Mouse (Mus musculus) cerebellum, adult 2 months (tissue): ENCODE results near the gene Tsen34. TPM values are rescaled to one million over a fixed set of nuclear protein-coding genes. Genes with fewer than 3 reads are reported as not detected.

Source experiments
- DNase-seq, 2 experiments: peaks; one replicate each; pipeline ENCODE4 v3.0.0; 2021
- H3K27ac ChIP-seq: fragments of 200-500 bp; 2 replicates; pipeline ENCODE4 v1.5.1; 2012; ENCODE audit warnings: low read length, control low read depth, inconsistent platforms; ENCODE audit not compliant: insufficient read depth
- H3K27me3 ChIP-seq: fragments of 200-500 bp; 2 replicates; pipeline ENCODE4 v1.6.1; 2012; ENCODE audit warnings: inconsistent platforms, mild to moderate bottlenecking, low read length, moderate library complexity; ENCODE audit not compliant: control insufficient read depth, insufficient read depth
- H3K4me1 ChIP-seq: fragments of 200-500 bp; 2 replicates; pipeline ENCODE4 v1.6.1; 2011; ENCODE audit warnings: low read length; ENCODE audit not compliant: control insufficient read depth, insufficient read depth
- H3K4me3 ChIP-seq: fragments of 200-500 bp; replicated peaks from 2 replicates; pipeline ENCODE3; 2011; ENCODE audit warnings: mild to moderate bottlenecking, low read depth, low read length, control low read depth; ENCODE audit not compliant: insufficient read depth
- CTCF ChIP-seq: fragments of 200-500 bp; IDR thresholded peaks from 2 replicates; pipeline ENCODE4 v1.5.1; 2011; ENCODE audit warnings: low read depth, mild to moderate bottlenecking, control low read depth, low read length, moderate library complexity, borderline replicate concordance; ENCODE audit not compliant: insufficient read depth
- POLR2A ChIP-seq: fragments of 200-500 bp; IDR thresholded peaks from 2 replicates; pipeline ENCODE4 v1.6.1; 2011; ENCODE audit warnings: low read length, control low read depth, borderline replicate concordance; ENCODE audit not compliant: insufficient read depth
- WGBS: fragments of 180-500 bp; shearing (Covaris S2); methylation state at CpG from one replicate; pipeline ENCODE4 v1.1.7; 2018; 5-methylcytosine and 5-hydroxymethylcytosine counted together
- polyA plus RNA-seq: library from polyadenylated mRNA; depleted of rRNA; stranded (reverse); fragments of >200 nt; gene quantifications from 2 replicates; pipeline ENCODE4 v1.2.3, GENCODE M21; 2012; rRNA removed

Gene Tsen34
- polyA plus RNA-seq = 112 and 115 TPM in 2 replicates

GRCm38 (mm10) chr7:3692382-3692986, at the start of gene Tsen34:
Gene Tsen34, plus strand, starts transcription at chr7:3692863.
- TF ChIP-seq POLR2A (no peak), CTCF (no peak)
- no peaks in the 10 kb centered on the region for H3K27me3 ChIP-seq
- peak within 1 kb of the TSS; percentile 63 for H3K27ac ChIP-seq
- H3K4me3 ChIP-seq = peak within 1 kb of the TSS; percentile 86
- under 1% methylated on average over 49 of the region's 49 CpGs for WGBS
- H3K4me1 ChIP-seq = no peaks in the 10 kb centered on the region
- no peak for DNase-seq

- WGBS = 71% methylated on average over 5 of the region's 5 CpGs
- H3K4me1 ChIP-seq = peaks cover 10% of the 10 kb centered on the region; the same call in 1 of the 2 replicates
- H3K27ac ChIP-seq = no peak overlapping the region
- no peaks in the 10 kb centered on the region for H3K27me3 ChIP-seq
- no peak for TF ChIP-seq CTCF
- no peak for TF ChIP-seq POLR2A
- H3K4me3 ChIP-seq = no peak overlapping the region
- DNase-seq = no peak
Measured at GRCm38 (mm10) chr7:3643412-3643811, 49.3 kb upstream of the Tsen34 start.

- TF ChIP-seq CTCF = no peak
- no peak for TF ChIP-seq POLR2A
- no peaks in the 10 kb centered on the region for H3K27me3 ChIP-seq
- peaks cover 10% of the 10 kb centered on the region; the same call in 1 of the 2 replicates for H3K4me1 ChIP-seq
- WGBS = 15% methylated on average over 9 of the region's 9 CpGs
- no peak overlapping the region for H3K27ac ChIP-seq
- peak overlapping the region; percentile 45 for H3K4me3 ChIP-seq
- no peak for DNase-seq
Measured at GRCm38 (mm10) chr7:3643843-3644242, 48.8 kb upstream of the Tsen34 start.

- Histone ChIP-seq H3K27ac (no peak overlapping the region), H3K4me3 (peak overlapping the region; percentile 45), H3K4me1 (peaks cover 10% of the 10 kb centered on the region; the same call in 1 of the 2 replicates), H3K27me3 (no peaks in the 10 kb centered on the region)
- TF ChIP-seq POLR2A = peak; percentile 46; the same call in 1 of the 2 replicates
- TF ChIP-seq CTCF = no peak
- no peak for DNase-seq
- 2% methylated on average over 11 of the region's 11 CpGs for WGBS
Measured at GRCm38 (mm10) chr7:3644348-3644671, 48.4 kb upstream of the Tsen34 start.

GRCm38 (mm10) chr7:3644672-3645487, 47.8 kb upstream of the Tsen34 start, which contains the start of gene Cnot3:
Gene Cnot3, plus strand, starts transcription at chr7:3645268.
- DNase-seq = peak; percentile 98 to 100
- Histone ChIP-seq H3K27me3 (no peaks in the 10 kb centered on the region), H3K27ac (peak within 1 kb of the TSS; percentile 84), H3K4me3 (peak within 1 kb of the TSS; percentile 79), H3K4me1 (peaks cover 10% of the 10 kb centered on the region; the same call in 1 of the 2 replicates)
- under 1% methylated on average over 58 of the region's 58 CpGs for WGBS
- TF ChIP-seq CTCF = no peak
- peak; percentile 66; the same call in 1 of the 2 replicates for TF ChIP-seq POLR2A

- Histone ChIP-seq H3K27ac (peak overlapping the region; percentile 84), H3K4me1 (peaks cover 10% of the 10 kb centered on the region; the same call in 1 of the 2 replicates), H3K4me3 (peak overlapping the region; percentile 79), H3K27me3 (no peaks in the 10 kb centered on the region)
- TF ChIP-seq POLR2A (no peak), CTCF (no peak)
- under 1% methylated on average over 53 of the region's 58 CpGs for WGBS
- no peak for DNase-seq
Measured at GRCm38 (mm10) chr7:3645488-3646025, 47.1 kb upstream of the Tsen34 start.

- peaks cover 10% of the 10 kb centered on the region; the same call in 1 of the 2 replicates for H3K4me1 ChIP-seq
- peak overlapping the region; percentile 79 for H3K4me3 ChIP-seq
- no peak for DNase-seq
- H3K27ac ChIP-seq = no peak overlapping the region
- H3K27me3 ChIP-seq = no peaks in the 10 kb centered on the region
- 4% methylated on average over 9 of the region's 9 CpGs for WGBS
- TF ChIP-seq CTCF = no peak
- TF ChIP-seq POLR2A = no peak
Measured at GRCm38 (mm10) chr7:3646188-3646587, 46.5 kb upstream of the Tsen34 start.
